Mouse (Mus musculus): Measurements from ENCODE around the gene Tanc2.

Gene Tanc2

DNA sequence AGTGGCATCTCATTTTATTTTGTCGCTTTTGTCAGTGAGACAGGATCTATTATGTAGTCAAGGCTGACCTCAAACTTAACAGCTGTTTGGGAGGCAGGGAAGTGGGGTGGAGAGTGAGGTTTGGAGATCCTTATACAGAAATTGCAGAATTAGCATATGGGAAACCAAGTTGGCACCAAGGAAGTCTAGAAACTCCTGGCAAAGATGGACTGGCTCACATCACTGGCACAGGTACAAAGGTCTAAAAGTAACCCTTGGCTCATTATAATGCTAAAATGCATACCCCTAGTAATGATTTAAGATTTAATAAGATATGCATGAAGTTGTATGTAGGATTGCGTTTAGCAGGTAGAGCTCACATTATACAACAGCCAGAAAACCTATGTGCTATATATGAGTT lies 58.2 kb downstream of the Tanc2 start:
- DNase-seq, result no peak

DNA sequence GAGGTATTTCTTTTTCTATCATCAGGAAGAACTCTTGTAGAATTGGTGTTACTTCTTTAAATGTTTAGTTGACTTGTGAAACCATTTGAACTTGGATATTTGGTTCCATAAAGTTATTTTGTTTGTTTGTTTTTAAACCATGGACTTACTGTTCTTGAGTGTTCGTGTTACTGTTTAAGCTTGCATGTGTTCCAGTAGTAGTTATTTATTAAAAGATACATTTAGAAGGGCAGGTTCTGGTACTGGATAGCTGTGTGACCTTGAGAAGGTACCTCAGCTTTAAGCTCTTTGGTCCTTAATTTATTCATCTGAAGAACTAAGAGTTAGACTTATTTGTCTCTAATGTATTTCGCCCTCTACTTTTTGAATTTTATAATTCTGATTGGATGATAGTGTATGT lies 64.8 kb downstream of the Tanc2 start:
- DNase-seq, result no peak

DNA sequence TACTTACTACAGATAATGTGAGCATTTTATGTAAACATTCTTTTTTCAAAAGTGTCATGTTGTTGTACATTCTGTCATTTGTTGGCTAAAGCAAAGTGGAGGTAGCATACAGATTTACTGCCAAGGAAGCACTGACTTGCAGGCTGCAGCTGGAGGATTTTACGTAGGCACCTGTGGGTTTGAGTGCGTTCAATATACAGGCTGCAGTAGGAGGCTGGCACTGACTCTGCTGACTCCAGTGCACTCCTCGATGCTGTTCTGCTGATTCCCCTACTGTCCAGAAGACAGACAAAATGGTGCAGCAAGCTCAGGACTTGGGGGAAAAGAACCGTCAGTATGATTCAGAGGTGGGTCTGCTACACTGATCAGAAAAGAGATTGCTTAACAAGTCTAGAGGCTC lies 65.5 kb downstream of the Tanc2 start:
- no peak for DNase-seq

DNA sequence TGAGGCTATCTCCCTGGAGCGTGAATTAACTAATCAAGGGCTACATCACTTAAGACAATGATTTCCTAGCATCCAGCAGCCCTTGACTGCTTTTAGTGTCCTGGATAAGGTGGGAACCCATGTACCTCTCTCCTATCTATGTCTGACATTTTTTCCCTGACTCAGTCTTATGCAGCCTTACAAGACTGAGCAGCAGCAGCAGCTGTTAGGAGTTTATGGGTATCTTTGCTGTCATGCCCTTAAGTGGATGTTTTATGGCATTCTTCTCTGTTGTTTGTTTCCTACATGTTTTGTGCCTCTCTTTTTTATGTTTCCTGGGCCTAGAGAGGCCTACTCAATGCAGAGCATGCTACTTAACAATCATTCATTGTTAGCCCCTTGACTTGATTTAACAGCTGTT lies 78.1 kb downstream of the Tanc2 start:
- DNase-seq, result no peak

DNA sequence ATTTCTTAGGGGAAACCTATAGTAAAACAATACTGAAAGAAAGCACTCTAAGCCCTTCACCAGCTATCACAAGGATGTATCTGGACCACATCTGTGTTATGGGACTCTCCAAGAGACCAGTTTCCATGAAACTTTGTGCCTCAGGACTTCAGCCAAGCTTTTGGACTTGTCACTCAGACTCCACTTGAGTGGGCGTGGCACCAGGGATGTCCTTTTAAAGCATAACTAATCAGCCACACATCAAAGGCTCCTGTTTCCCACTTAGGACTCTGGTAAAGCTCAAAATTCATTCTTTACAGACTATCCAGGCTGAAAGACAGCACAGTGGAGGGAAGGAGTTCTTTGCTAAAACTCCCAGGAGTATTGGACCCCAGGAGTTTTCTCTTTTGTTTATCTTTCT lies 89.2 kb downstream of the Tanc2 start:
- no peak for DNase-seq

DNA sequence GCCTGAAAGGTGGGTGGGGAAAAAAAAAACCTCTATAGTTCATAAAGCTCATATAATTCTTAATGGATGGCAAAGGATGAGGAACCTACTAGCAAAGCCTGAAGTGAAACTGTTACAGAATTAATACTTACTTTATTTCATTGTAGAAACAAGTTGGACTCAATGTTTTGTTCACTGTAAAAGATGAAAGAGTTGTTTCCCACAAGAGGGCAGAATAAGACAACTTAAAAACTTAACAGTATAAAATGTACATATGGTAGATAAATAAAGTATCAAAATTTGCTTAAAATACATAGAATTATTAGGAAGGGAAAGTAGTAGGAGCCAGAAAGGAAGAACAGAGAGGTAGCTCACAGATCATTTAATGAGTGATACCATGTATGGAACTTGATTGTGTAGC lies 95.0 kb downstream of the Tanc2 start:
- no peak for DNase-seq

DNA sequence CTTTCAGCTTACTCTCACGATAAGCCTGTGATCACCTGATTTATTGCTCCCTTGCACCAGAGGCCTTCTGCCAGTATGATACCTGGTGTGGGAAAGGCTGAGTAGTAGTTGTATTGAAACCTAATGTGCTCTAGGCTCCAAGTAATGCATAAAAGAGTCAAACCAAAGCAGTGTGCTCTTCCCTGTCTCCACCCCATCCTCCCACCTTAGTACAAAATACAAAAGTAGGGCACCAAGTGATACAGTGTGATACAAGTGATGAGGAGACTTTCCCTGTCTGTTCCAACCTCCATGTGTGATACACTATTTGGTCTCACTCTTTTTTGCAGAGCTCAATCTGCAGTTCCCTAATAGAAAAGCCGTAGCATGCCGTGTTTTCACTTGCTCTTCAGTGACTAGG lies 110.7 kb downstream of the Tanc2 start:
- no peak for DNase-seq

DNA sequence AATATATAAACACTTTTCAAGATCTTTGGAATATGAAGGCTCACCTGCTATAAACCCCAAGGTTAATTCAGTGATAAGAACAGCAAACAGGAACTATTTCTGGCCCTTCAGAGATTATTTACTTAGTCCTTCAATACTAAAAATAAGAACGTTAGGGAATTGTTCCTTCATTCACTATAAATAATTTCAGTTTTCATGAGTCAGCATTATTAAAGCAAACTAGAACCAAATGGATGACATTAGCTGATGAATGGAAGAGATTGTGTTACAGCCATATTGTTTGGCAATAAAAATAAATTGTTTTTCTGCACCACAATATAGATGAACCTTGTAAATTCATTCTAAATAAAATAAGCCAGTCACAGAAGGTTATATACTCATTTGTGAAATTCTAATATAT lies 129.9 kb downstream of the Tanc2 start:
- no peak for DNase-seq

DNA sequence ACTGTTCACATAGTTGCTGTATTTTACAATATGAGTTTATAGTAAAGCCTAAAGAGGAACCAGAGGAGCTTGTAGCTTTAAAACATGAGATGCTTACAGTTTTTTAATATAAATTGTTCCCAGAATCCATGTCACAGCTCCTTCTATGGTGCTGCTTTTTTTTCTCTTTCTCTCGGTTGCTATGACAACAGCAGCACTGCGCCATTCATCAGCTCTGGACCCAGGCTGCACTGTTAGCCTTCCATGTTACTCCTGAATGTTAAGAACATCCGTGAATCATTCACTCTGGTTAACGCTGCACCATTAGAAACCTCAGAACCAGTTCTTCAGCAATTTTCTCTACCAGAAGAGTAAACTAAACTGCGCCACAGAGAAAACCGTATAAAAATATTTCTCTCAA lies 141.8 kb downstream of the Tanc2 start:
- peak; percentile 25 to 39 for DNase-seq

DNA sequence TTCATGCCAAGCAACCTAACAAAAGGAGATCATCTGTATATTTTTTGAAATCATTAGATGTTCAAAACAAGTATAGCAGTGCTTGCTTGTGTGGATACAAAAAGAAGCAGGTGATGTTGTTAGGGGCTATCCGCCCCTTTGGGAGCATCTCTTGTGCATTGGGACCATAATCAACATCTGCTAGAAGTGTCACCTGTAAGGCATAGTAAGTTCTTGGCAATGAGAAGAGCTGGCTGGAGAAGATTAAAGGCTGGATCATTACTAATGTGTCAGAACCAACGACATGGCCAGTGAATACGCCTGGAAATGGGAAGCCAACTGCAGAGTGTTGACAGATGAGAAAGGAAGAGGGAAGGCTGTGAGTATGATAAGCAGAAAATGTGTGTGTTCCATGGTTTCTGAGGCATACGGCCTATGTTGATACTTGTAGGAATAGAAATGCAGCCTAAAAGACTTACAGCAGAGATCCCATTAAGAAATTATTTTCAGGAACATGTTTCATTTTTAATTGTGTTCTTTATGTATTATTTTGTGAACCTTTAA lies 142.3 kb downstream of the Tanc2 start:
- DNase-seq, result peak in 1 of 2 experiments; percentile 13

DNA sequence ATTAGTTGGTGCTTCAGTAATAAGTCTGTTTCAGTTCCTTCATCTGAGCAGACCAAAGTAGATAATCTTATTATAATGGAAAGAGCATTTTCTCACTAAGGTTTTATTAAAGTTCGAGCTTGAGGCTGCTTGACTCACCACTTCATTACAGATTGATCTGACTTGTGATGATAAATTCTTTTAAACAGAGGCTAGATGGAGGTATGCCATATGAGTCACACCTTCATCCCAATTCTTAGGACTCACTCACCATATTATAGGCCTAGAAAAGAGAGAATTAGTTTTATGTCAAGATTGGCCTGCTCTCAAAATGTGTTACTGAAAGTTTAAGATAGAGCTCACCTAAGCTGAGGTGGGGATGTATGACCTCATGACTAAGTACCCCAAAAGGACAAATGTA lies 153.4 kb downstream of the Tanc2 start:
- DNase-seq, result no peak

DNA sequence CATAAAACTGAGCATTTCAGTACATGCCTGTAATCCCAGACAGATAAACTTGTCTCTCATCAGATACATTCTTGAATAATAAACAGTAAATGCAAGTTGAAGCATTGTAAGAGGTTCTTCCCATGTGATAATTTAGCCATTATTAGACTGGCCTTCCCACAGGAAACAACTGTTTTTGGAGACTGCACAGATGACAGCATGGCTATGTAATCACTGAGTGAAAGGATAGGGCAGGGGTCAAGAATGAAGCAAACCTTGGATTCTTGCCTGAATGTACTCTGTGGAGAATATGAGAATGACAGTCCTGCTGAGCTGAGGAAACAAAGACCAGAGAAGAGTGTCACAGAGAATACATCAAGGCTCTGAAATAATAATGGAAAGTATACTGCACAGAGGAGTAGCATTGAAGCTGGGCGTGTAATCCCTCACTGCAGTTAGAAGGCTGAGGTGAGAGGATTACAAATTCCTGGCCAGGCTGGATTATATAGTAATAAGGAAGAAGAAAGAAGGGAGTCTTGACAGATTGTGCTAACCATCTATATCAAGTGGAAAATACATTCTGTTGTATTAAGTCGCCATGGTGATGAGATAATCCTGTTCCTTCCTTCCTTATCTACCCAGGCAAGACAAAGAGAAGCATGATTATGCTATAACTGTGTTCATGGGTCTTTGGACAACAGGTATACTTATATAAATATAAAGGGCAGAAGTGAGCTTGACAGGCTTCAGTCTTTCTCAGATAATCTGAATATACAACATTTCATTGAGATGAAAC lies 159.7 kb downstream of the Tanc2 start:
- DNase-seq, result no peak

DNA sequence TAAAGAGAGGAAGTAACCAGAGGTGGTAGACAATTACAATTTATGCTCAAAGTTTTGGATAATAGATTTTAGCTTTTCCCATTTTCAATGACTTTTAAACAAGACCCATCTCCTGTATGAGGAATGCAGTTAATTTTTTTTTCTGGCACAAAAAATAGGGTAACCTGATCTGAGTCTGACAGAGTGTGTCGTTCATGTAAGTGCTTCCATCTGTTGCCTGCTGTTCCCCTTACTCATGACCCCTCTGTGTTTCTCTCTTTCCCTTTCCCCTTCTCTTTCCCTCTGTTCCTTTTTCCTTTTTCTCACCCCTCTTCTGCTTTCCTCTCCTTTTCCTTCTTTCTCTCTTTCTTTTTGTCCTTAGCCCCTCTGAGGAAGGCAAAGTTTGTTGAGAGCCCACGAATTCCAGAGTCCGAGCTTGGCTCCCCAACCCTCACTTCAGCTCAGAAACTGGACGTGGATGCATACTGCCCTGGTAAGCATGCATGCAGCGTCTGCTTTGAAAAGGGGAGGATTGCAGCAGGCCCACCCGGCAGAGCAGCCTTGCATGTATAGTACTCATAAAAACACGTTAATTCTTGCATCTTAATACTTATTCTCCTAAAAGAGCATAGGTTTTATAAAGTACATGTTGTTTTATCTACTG lies 168.9 kb downstream of the Tanc2 start:
- no peak for DNase-seq

DNA sequence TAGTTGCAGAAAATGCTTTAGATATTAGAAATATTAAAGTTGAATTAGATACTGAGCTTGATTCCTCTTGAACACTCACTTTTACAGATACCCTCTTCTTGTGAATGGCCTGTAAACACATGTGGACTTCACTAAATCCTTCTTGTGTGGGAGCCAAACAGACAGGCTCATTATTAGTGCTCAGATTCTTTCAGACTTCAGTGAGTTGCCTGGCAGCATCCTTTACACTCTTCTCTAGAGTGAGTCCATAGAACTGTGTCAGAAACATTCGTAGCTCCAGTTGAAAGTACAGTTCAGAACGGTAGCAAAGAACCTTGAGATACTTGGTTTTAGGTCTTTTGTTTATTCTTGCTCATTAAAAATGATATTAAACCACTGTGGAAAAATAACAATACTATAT lies 169.6 kb downstream of the Tanc2 start:
- no peak for DNase-seq

DNA sequence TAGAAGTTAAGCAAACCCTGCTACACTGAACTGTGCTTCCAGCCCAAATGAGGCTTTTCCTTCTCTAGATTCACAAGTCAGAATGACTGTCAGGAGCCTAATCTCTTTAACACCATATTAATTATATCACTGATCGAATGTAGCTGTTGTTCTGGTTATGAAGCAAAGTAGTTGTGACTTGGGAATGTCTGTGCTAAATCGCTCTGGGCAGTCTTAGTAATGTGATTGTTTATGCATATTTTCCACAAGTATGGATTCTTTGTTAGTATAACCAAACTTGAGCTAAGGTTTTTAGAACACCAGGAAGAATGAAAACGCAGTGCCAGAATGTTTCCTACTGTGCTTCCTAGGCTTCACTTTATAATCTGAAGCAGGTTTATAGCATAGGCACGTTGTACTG lies 170.6 kb downstream of the Tanc2 start:
- DNase-seq, result no peak

DNA sequence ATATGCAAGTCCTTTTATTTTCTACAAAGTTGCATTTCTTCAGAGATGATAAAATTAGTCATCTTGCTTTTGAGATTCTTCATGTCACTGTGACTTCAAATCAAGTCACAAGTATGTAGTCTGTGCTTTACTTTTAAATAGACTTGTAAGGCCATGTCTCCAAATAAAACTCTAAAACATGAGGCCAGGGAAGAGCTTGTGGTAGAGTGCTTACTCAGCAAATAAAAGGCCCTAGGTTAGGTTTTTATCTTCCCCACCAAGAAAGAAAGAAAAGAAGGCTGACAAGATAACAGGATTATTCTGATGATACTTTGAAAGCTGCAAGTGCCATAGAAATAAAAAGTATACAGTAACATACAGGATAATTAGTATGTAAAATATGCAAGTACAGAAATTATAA lies 188.0 kb downstream of the Tanc2 start:
- DNase-seq, result no peak

DNA sequence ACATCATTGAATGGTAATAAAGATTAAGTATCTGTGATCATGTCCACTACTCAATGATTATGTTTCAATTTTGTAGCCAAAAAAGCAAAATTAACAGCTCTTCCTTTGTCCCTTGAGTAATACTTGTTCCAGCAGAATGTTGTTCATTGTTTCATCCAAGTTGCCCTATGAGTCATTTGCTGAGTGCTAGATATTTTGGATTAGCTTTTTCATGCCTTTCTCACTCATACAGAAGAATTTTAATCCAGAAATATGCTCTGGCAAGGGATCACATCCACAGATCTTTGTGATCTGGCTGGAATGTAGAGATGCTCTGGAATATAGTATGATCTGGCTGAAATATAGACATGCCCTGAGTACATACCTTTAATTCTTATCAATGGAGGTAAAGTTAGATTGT lies 202.7 kb downstream of the Tanc2 start:
- DNase-seq, result no peak

DNA sequence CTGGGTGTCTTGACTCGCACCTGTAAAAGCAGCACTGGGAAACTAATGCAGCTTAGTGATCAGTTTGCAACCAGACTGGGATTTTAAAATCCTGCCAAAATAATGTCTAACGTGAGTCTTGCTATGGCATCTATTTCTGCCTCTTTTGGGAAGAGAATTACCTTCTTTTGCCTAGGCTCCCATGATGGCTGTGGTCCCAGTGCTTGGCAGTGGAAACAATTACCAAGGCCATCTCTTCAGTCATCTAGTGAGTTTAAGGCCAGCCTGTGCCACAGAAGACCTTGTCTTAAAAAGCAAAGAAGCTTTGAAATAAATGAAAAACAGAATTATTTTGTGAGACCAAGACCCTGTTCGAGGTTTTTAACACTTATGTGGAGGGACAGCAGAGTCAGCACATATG lies 213.9 kb downstream of the Tanc2 start:
- DNase-seq, result peak in 1 of 2 experiments; percentile 5

DNA sequence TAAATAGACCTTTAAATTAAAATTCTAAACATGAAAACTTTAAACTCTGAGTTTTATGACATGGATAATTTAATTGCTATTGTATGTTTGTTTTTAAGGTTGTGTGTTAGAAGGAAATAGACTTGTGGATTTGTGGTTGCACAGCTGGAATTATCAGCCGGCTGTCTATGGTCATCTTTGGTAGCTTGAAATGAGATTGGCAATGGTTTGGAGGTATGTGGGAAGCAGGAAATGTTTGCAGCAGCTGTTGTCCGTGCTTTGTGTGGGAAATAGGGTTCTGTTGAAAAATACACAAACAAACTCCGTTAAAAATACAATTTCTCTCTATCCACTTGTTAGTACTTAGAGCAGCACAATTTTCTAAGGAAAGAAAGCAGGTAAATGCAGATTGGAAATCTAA lies 215.0 kb downstream of the Tanc2 start:
- DNase-seq, result no peak

DNA sequence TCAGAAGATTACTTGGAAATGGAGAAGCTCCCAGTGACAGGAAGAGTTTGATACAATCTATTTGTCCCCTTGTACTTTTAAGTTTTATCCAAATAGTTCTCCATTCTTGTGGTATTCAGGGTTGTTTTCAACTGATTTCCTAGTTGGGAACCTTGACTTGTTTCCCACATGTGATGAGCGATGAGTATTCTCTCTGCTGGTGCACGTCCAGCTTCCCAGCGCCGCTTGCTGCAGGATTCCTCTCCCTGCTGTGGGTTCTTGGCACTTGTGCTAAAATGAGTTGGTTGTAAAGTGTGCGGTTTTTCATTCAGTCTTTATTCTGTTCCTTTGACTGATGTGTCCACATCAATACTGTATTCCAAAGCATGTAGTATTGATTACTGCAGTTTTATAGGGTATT lies 217.3 kb downstream of the Tanc2 start:
- DNase-seq, result peak; percentile 8

DNA sequence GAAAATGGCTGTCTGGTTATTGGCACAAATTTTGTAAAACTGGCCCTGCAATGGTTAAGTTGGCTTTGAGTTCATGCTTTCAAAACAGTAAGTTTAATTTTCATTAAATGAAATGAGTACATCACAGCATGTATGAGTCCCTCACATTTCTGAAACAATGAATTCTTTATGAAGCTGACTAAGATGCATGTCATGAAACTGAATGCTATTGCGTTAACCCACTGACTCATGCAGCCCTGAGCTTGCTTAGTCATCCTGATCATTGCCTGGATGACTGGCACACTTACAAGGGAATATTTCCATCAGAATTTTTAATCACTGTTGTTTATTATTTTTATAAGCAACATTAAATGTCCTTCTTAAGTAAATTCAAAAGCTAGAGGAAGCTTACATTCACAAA lies 233.5 kb downstream of the Tanc2 start:
- DNase-seq, result no peak

DNA sequence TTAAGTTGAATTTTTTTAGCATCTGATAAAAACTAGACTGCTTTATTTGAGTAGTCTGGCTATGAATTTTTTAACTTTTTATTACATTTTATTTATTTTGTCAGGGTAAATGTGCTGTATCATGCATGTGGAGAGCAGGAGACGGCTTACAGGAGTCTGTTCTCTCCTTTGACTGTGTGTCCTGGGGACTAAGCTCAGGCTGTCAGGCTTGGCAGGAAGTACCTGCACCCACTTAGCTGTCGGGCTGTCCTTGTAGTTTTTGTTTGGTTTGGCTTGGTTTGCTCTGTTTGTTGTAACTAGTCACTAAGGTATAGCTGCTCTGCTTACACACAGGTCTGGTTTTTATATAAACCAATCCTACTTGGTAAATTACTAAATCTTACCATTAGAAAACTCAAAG lies 234.0 kb downstream of the Tanc2 start:
- no peak for DNase-seq

DNA sequence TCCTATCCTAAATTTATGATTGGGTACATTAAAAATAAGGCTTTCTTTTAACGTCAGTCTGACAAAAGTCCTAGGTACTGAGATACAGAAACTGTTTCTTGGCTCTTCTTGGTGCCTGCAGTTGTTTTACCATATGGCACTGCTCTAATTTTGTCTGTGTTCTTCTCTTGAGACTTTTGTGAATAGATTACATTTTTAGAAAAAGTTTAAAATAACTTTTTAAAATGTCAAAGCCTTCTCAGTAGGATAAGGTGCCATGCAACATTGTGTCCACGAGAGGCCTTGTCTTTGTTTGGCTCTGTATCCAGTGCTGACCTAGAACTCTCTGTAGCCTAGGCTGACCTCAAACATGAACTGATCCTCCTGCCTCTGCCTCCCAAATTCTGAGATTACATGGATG lies 238.4 kb downstream of the Tanc2 start:
- DNase-seq, result no peak

DNA sequence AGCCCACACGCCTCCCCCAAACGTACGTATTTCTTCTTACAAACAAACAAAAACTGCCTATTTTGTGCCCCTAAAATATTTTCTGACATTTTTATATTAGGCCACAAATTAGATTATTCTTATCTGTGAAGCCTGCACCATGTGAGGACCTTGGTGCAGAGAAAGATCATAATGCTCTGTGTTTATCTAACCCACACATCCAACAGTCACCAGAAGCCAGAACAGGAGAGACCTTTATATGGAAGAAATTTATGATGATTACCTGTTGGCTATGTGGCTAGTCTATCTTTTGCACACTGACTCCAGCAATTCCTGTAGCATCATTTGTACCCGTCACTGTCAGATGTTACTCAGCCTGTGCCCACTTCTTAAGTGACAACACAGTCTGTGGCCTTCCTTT lies 245.4 kb downstream of the Tanc2 start:
- DNase-seq, result no peak
